11 mouse cellular contexts compared by ENCODE assay signal in the genomic region with DNA sequence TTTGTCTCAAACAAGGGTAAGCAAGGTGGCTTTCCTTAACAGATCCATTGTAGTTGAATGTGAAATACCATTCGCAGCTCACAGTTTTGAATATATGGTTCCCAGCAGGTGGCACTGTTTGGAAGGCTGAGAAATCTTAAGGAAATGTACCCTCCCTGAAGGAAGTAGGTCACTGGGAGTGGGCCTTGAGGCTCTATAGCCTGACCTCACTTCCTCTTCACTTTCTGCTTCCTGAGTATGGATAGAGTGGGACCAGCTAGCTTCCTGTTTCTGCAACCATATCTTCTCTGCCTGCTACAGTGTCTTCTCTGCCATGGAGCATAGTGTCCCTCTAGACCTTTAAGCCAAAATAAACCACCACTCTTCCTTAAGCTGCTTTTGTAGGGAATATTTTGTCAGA.
A peak's percentile ranks its signal among the peaks of the same experiment; 100 is the strongest.
DNase-seq lines count a peak whose midpoint lies in the region; ATAC-seq and TF ChIP-seq lines count a peak whose summit lies in the region.
"Had no signal": no experiment of that assay in that cellular context is flagged by ENCODE, and none has a peak within 500 bp of the region (broad histone marks: within the 10 kb centered on the region; RNA-seq: fewer than 3 reads in every experiment).

No protein-coding gene starts in this region.

- no peaks in the 10 kb centered on the region for H3K9me3 ChIP-seq in intestine, postnatal 0 days (ENCODE audit: control insufficient read depth)
- H3K9me3 ChIP-seq in intestine, embryonic 16.5 days (ENCODE audit: control insufficient read depth, low read length): no peaks in the 10 kb centered on the region
- H3K9me3 ChIP-seq: heart, embryonic 13.5 days had no signal

- no peak overlapping the region for H3K4me2 ChIP-seq in intestine, postnatal 0 days (replicated peaks; ENCODE audit: low read depth)
- H3K4me2 ChIP-seq in intestine, embryonic 16.5 days (ENCODE audit: low read depth, low read length): no peak overlapping the region
- H3K4me2 ChIP-seq: heart, embryonic 13.5 days had no signal

- H3K27me3 ChIP-seq in intestine, postnatal 0 days (replicated peaks; ENCODE audit: control insufficient read depth, insufficient read depth, low read length): no peaks in the 10 kb centered on the region
- H3K27me3 ChIP-seq in intestine, embryonic 16.5 days (replicated peaks; ENCODE audit: control insufficient read depth, insufficient read depth, low read length): no peaks in the 10 kb centered on the region
- H3K27me3 ChIP-seq: heart, embryonic 13.5 days had no signal

- DNase-seq in ES-CJ7 (ENCODE audit: low read depth, low spot score): peak; percentile 15
- peak; percentile 42 for DNase-seq in embryo, embryonic 10.5 days (ENCODE audit: low spot score)
- no peak for DNase-seq in layer of hippocampus, adult 9-11 months
- DNase-seq in cerebellum, adult 9-10 months: no peak
- no peak for DNase-seq in adrenal gland, adult 18-20 months (ENCODE audit: low spot score in 2 of 2)
- DNase-seq: spleen, adult 18-20 months had no signal

- H3K36me3 ChIP-seq in intestine, postnatal 0 days (ENCODE audit: control insufficient read depth, insufficient read depth): no peaks in the 10 kb centered on the region
- H3K36me3 ChIP-seq in intestine, embryonic 16.5 days (ENCODE audit: control insufficient read depth, insufficient read depth, low read length): no peaks in the 10 kb centered on the region
- H3K36me3 ChIP-seq: heart, embryonic 13.5 days had no signal

- ATAC-seq in intestine, postnatal 0 days: 0 out of 2 replicates have a peak, but pooled peaks have one; percentile 38
- ATAC-seq in intestine, embryonic 16.5 days: no peak
- peak; percentile 73 for ATAC-seq in megakaryocyte-erythroid progenitor cell, adult 5-6 weeks (replicated peaks; ENCODE audit: low FRiP score, low TSS enrichment, poor library complexity, severe bottlenecking)
- ATAC-seq: activated CD4-positive, CD25-positive, alpha-beta regulatory T cell, adult 4 months had no signal

- no peaks in the 10 kb centered on the region for H3K4me1 ChIP-seq in intestine, postnatal 0 days (replicated peaks; ENCODE audit: control insufficient read depth, insufficient read depth, low read length)
- H3K4me1 ChIP-seq in intestine, embryonic 16.5 days (ENCODE audit: control insufficient read depth, insufficient read depth, low read length): no peaks in the 10 kb centered on the region
- H3K4me1 ChIP-seq: heart, embryonic 13.5 days had no signal

- 81% methylated on average over 1 of the region's 1 CpGs for WGBS in intestine, postnatal 0 days
- WGBS in intestine, embryonic 16.5 days: 88% methylated on average over 1 of the region's 1 CpGs

- H3K4me3 ChIP-seq in intestine, postnatal 0 days (ENCODE audit: low read depth, low read length): no peak overlapping the region
- no peak overlapping the region for H3K4me3 ChIP-seq in intestine, embryonic 16.5 days (ENCODE audit: low read length)
- H3K4me3 ChIP-seq: heart, embryonic 13.5 days had no signal

- TF ChIP-seq CTCF in intestine, postnatal 0 days (IDR thresholded peaks at IDR 0.05; ENCODE audit: low read depth): peak; percentile 73

- H3K27ac ChIP-seq in intestine, postnatal 0 days (ENCODE audit: low read depth, low read length): no peak overlapping the region
- no peak overlapping the region for H3K27ac ChIP-seq in intestine, embryonic 16.5 days (ENCODE audit: low read length)
- H3K27ac ChIP-seq: heart, embryonic 13.5 days had no signal

- no peak overlapping the region for H3K9ac ChIP-seq in intestine, postnatal 0 days (ENCODE audit: low read depth, low read length)
- no peak overlapping the region for H3K9ac ChIP-seq in intestine, embryonic 16.5 days (ENCODE audit: low read depth, low read length)
- H3K9ac ChIP-seq: heart, embryonic 13.5 days had no signal

Comparison
In these comparisons a context has a peak if more than half of its experiments do, and no peak if none do; other contexts are left out.
1. DNase-seq: peak in ES-CJ7 (single experiment) and embryo, embryonic 10.5 days (single experiment); none in layer of hippocampus, adult 9-11 months (single experiment), cerebellum, adult 9-10 months (single experiment) and adrenal gland, adult 18-20 months (0 of 2).